Mouse (Mus musculus): ENCODE data around the gene Nmnat1. TPM values are rescaled to one million over a fixed set of nuclear protein-coding genes. Genes with fewer than 3 reads are reported as not detected.
"Not testable (repeated sequence)": the region's sequence is repeated elsewhere in the genome, so short reads cannot be mapped to it uniquely, and the experiment has no call there.

Gene Nmnat1
- total RNA-seq, 2 experiments from 2014 or later: 8.1 to 8.9 TPM

GRCm38 (mm10) chr4:149496612-149497011, 11.6 kb upstream of the Nmnat1 start:
- DNase-seq (ENCODE audit: low spot score in 2 of 2): peak in 1 of 2 experiments; percentile 35
- intact Hi-C loops (cut with DNase I): no loop called here

GRCm38 (mm10) chr4:149491151-149491550, 6.1 kb upstream of the Nmnat1 start:
- no peak for DNase-seq (ENCODE audit: low spot score in 2 of 2)
- intact Hi-C loops (cut with DNase I): no loop called here

- DNase-seq (ENCODE audit: low spot score in 2 of 2): no peak
- intact Hi-C loops (cut with DNase I): loop anchor here (5.0 kb wide), 1 partner anchor 53 kb away; no protein-coding TSS in a partner anchor
Measured at GRCm38 (mm10) chr4:149489415-149490240, 4.6 kb upstream of the Nmnat1 start.

DNA sequence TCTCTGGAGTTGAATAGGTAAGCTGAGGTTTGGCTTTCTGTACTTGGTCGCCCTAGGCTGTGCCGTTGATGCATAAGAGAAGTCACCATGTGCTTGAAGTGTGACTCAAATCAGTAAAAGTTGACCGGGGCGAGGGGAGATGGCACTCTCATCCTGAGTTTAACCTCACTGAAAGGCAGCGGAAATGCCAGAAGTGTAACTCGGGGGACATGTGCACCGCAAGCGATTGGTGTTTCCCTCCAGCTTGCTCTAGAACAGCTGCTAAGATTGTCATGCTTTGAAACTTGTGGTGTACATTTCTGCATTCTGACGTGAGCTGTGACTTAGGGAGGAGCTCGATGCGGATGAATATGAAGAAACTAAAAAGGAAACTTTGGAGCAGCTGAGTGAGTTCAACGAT, 2.7 kb upstream of the Nmnat1 start:
- intact Hi-C loops (cut with DNase I): loop anchor here (5.0 kb wide), 1 partner anchor 55 kb away; no protein-coding TSS in a partner anchor
- no peak for DNase-seq (ENCODE audit: low spot score in 2 of 2)

DNA sequence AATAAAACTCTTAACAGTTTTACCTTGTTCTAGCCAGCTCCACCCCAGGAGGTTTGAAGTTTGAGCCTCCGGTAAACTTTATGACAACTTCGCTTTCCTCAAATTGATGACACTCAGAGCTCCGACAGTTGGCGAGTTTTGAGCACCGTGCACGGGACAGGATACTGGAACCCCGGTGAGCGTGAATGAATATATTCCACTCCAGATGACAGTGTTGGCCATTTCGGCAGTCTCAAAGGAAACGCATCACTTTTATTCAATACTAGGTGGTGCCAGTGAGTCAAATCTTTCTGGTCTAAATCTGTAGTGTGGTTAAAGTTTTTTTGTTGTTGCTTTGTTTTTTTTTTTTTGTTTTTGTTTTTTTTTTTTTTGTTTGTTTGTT, 814 bp upstream of the Nmnat1 start:
- peak; percentile 10 to 33 for DNase-seq (ENCODE audit: low spot score in 2 of 2)
- intact Hi-C loops (cut with DNase I): loop anchor here (5.0 kb wide), 1 partner anchor 56 kb away; no protein-coding TSS in a partner anchor

GRCm38 (mm10) chr4:149484566-149484965, 436 bp downstream of the Nmnat1 start:
- peak in 1 of 2 experiments; percentile 23 for DNase-seq (ENCODE audit: low spot score in 2 of 2)
- intact Hi-C loops (cut with DNase I): no loop called here

GRCm38 (mm10) chr4:149477078-149477477, 7.9 kb downstream of the Nmnat1 start, which contains the start of gene Tmem274:
Tmem274 (plus strand) TSS chr4:149477378.
- intact Hi-C loops (cut with DNase I): no loop called here

GRCm38 (mm10) chr4:149475096-149475495, 9.9 kb downstream of the Nmnat1 start:
- intact Hi-C loops (cut with DNase I): no loop called here

More at GRCm38 (mm10) chr4:149477078-149477477, 7.9 kb downstream of the Nmnat1 start, which contains the start of gene Tmem274:
- no peak for DNase-seq (ENCODE audit: low spot score in 2 of 2)

DNA sequence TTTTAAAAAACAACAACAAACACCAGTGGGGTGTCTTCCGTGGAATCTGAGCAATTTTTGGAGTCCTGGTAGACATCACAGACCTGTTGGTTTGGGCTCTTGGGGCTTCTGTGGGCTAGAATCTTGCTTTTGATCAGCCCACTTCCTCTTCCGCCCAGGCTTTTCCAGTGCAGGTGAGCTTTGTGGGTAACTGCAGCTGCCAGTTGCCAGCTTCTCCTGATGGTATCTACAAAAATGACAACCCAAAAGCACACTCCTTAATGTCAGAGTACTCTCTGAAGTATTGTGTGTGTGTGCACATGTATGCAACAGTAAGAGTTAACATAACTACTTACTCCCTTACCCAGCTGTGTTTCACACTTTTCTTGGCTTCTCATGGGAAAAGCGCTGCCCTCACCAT, 15.4 kb downstream of the Nmnat1 start:
- intact Hi-C loops (cut with DNase I): no loop called here

More at GRCm38 (mm10) chr4:149475096-149475495, 9.9 kb downstream of the Nmnat1 start:
- DNase-seq (ENCODE audit: low spot score in 2 of 2): no peak

GRCm38 (mm10) chr4:149463435-149463950, 21.5 kb downstream of the Nmnat1 start:
- intact Hi-C loops (cut with DNase I): no loop called here
- no peak for DNase-seq (ENCODE audit: low spot score in 2 of 2)

More for the DNA sequence above, 15.4 kb downstream of the Nmnat1 start:
- no peak for DNase-seq (ENCODE audit: low spot score in 2 of 2)

DNA sequence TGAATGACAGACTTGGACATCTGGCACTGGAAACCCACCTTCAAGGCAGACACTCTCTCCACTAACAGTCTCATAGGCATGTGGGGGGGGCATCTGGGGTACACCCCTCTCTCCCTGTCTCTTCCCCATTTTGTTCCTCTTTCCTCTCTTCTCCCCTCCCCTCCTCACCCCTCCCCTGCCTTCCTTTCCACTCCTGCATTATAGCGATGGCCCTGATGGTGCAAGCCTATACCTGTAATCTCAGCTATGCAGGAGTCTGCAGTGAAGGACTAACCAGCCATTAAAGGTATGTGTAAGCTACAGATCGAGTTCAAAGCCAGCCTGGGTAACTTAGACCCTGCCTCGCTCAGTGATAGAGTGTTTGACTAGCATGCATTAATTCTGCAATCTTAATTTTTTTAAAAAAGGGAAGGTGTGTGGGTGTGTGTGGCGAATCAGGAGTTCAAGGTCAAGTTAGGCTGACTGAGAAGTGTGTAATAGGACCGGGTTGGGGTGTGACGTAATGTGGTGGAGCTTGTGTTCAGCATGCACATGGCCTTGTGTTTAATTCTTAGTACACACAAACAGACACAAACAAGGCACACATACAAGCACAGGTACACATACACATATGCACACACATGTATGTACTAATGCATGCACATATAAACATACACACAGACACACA, 22.6 kb downstream of the Nmnat1 start:
- intact Hi-C loops (cut with DNase I): no loop called here
- DNase-seq (ENCODE audit: low spot score in 2 of 2): no peak

- intact Hi-C loops (cut with DNase I): no loop called here
- no peak for DNase-seq (ENCODE audit: low spot score in 2 of 2)
Measured at GRCm38 (mm10) chr4:149461579-149462304, 23.3 kb downstream of the Nmnat1 start.

GRCm38 (mm10) chr4:149460475-149460874, 24.5 kb downstream of the Nmnat1 start:
- intact Hi-C loops (cut with DNase I); DNase-seq (ENCODE audit: low spot score in 2 of 2): not testable (repeated sequence)

- no peak for DNase-seq (ENCODE audit: low spot score in 2 of 2)
- intact Hi-C loops (cut with DNase I): no loop called here
Measured at GRCm38 (mm10) chr4:149459425-149459824, 25.6 kb downstream of the Nmnat1 start.

- intact Hi-C loops (cut with DNase I): no loop called here
- DNase-seq (ENCODE audit: low spot score in 2 of 2): no peak
Measured at GRCm38 (mm10) chr4:149458526-149458925, 26.5 kb downstream of the Nmnat1 start.

DNA sequence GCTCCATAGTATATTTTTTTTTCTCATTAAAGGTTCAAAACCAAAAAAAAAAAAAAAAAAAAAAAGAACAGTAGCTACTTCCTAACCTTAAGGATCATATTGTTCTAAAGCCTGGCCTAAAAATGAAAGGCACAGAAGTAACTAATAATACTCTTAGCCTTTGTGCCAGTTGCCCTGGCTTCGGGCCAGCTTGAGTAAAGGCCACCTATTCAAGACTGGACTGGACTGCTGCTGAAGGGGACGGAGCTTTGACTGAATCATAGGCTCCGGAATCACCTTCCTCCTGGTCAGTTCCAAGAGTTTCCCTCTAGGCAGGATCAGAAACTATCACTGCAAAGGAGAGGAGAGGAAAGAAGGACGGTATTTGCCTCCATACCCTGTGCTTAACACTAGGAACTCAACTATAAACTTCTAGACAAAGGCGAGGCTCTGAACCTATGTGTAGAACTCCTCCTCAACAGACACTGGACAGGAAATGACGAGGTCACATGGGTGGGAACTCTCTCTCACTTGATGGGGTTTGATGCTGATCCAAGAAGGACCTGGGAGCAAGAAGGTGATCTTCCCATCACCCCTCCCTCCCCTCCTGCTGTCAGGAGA, 27.1 kb downstream of the Nmnat1 start:
- no peak for DNase-seq (ENCODE audit: low spot score in 2 of 2)
- intact Hi-C loops (cut with DNase I): no loop called here

GRCm38 (mm10) chr4:149457163-149457562, 27.8 kb downstream of the Nmnat1 start:
- DNase-seq (ENCODE audit: low spot score in 2 of 2); intact Hi-C loops (cut with DNase I): not testable (repeated sequence)

DNA sequence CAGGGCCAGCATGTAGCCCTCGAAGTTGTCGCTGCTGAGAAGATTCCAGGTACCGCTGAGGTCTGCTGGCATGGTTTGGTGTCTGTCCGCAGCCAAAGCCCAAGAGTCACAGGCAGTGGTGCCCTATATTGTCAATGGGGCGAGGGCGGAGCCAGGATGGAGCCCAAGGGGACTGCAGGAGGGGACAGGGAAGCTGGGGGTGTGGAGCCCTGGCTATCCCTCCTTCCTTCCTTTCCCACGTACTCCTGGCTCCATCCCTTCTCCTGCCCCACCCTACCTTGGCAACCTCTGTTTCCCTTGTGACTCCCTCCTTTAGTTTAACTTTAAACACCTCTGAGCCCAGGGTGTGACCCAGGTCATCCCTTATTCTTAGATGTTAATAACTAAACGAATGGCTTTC, 30.1 kb downstream of the Nmnat1 start, which contains the start of gene Rbp7:
TSS of gene Rbp7 (minus strand) at position 100 of the 400 bp plus-strand sequence.
- intact Hi-C loops (cut with DNase I): no loop called here

GRCm38 (mm10) chr4:149454263-149454662, 30.7 kb downstream of the Nmnat1 start:
- intact Hi-C loops (cut with DNase I): no loop called here
- no peak for DNase-seq (ENCODE audit: low spot score in 2 of 2)

More for the DNA sequence above, 30.1 kb downstream of the Nmnat1 start, which contains the start of gene Rbp7:
- no peak for DNase-seq (ENCODE audit: low spot score in 2 of 2)

Measured in left cerebral cortex, postnatal 25 days (tissue).